Mouse (Mus musculus): ENCODE measurements at regions not wholly inside any gene's neighbourhood (a gene's known extent, or its start where the extent isn't known, plus 50 kb on each side); places are given as distances from the start of the nearest gene placed in this dataset.

DNA sequence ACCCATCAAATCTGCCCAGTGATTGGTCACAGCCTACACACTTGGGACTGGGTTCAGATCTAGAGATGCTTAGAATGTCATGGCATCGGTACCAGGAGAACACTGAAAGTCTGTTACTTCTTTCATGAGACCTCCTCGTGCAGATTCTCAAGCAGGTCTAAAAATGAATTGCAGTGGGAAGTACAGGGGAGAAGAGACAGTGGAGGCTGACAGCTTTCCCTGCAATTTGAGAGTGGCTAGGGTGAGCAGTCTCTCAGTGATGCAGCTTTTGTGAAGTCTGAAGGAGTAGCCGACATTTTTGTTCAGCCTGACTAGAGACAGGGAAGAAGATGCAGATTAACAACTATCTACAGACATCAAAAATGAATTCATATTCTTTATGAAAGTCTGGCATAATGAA lies 112.5 kb downstream of the Fam198b start:
- ATAC-seq (replicated peaks; ENCODE audit: low read depth, poor library complexity, severe bottlenecking): no peak

DNA sequence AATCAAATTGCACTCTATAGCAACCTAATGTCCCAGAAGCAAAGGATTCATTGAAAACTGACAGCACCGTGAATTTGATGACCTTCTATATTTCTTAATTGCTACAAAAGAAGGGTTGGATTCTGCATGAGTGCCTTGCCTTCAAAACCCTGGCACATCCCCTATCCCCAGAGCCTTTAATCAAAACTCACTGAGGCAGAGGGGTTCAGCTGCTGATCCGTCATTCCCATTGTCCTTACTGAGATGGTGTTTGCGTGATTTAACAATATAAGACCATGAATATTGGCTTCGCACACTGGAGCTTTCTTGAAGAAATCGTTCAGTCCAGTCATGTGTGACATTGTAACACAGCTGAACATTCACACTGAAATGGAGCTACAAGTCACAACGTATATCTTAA lies 118.0 kb downstream of the Fam198b start:
- no peak for ATAC-seq (replicated peaks; ENCODE audit: low read depth, poor library complexity, severe bottlenecking)

DNA sequence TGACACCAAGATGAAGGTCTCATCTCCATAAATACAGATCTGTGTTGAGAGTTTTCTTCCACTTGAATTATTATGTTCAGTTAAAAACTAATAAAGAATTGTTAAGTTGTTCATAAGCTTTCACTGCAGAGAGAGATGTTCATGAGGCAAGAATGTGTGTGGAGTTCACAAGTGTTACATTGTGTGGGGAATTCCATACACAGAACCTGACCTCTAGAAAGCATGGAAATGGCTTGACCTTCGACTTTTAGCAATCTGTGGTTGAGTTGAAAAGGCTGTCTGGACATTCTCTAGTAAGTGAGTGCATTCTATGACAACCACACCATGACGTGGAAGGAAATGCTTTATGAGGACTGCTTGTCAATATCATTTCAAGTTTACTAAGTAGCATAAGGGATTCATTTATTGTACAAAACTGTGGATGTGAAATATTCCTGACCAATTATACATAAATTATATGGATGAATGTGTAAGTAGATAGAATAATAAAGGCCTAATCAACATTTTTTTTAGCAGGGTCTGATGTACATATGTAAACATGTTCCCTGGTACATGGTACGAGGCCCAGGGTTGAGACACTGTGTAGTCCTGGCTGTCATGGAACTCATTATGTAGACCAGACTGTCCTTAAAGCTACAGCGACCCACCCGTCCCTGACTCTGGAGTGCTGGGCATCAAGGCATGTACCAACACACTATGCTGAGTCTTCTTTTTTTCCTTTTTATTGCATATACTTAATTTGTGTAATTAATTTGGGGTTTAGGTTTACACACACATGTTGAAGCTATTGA lies 119.2 kb downstream of the Fam198b start:
- ATAC-seq (replicated peaks; ENCODE audit: low read depth, poor library complexity, severe bottlenecking): no peak

DNA sequence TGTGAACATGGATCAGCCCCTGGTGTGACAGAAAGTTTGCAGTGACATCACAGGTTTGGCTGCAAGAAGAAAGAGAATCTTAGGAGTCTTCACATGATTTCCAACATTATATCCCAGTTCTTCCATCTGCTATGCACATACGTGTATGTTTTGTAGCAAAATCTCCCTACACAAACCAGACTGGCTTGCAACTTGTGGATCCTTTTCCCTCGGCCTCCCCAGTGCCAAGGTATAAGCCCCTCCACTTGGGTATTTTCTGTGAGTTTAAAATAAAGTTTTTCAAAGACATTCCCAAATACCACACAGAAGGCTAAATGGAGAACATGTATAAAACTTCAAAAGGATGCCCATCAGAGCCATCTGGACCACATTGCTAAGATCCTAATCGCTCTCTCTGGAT lies 120.2 kb downstream of the Fam198b start:
- no peak for ATAC-seq (replicated peaks; ENCODE audit: low read depth, poor library complexity, severe bottlenecking)

DNA sequence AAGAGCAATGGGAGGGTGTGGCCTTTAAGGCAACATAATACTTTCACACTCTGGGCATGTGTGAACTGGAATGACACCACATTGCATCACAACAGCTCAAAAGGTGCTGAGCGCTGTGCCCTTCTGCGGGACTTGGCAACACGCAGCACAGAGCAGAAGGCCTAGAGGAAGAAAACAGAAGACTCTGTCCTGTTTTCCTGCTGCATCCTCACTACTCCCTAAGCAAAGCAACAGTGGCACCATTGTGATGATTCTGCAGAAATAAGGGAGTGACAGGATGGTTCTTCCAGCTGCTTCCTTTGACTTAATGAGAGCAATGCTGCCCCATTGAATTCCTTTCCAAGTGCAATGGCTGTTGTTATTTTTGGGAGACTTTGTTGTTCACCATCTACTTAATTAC lies 120.6 kb downstream of the Fam198b start:
- no peak for ATAC-seq (replicated peaks; ENCODE audit: low read depth, poor library complexity, severe bottlenecking)

DNA sequence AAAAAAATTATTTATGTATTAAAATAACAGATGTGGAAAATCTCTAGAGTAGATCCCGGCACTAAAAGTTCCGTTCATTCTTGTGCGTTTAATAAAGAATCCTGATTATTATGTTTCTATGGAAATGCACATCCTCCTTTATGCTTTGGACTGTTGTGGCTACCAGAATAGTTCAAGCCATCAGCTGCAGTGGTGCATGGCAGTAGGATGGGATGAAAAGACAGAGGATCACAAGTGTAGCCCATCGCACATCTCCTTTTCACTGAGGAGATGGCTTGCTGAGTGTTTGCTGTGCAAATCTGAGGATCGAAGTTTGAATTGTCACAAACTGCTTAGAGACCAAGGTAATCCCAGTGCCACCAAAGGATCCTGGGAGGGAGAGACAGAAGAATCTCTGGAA lies 121.0 kb downstream of the Fam198b start:
- no peak for ATAC-seq (replicated peaks; ENCODE audit: low read depth, poor library complexity, severe bottlenecking)

DNA sequence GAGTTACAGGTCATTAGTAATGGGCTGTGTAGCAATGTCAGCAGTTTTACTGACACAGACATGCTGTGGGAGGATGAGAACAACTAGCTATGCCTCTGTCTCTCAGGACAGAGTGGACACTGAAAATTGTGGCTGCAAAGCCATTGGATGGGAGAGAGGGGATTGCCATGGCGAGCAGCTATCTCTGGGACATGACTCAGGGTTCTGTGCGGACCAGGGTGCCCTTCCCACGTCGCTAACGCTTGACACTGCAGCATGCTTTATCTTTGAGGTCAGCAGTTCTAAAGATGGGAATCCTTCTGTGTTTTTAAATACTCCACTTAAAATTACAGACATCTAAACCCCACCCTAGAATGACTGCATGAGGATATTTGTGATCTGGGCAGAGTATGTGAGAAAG lies 121.9 kb downstream of the Fam198b start:
- no peak for ATAC-seq (replicated peaks; ENCODE audit: low read depth, poor library complexity, severe bottlenecking)

DNA sequence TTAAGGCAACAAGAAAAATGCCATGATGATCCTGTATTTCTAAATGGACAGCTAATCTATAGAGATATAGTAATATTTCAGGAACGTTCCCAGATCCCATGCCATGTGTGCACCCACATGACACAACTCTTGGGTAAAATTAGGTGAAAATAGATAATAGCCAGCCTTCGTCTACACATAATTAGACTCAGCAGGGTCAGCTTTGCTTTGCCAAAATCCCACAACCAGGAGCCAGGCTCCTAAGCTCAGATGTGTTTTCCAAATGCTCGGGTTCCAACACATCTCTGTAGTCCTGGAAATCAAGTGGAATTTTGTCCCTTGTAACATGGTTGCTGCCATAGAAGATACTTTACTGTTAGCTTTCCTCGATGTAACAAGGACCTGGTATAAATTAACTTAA lies 122.7 kb downstream of the Fam198b start:
- no peak for ATAC-seq (replicated peaks; ENCODE audit: low read depth, poor library complexity, severe bottlenecking)

DNA sequence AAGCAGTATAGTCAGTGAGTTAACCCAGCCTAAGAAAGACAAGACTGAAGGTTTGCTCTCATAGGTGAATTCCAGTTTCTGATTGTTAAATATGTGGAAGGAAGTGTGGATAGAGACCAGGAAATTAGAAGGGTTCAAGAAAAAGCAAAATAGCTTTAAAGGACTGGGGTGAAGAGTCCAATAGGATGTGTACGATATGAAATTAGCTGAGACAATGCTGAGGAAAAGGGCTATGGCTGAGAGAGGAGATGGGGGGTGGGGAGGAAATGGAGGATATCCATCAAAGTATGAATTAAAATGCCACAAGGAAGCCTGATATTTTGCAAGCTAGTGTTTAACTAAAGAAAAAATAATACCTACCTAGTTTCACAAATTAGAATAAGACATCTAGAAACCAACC lies 124.9 kb downstream of the Fam198b start:
- ATAC-seq (replicated peaks; ENCODE audit: low read depth, poor library complexity, severe bottlenecking): no peak

DNA sequence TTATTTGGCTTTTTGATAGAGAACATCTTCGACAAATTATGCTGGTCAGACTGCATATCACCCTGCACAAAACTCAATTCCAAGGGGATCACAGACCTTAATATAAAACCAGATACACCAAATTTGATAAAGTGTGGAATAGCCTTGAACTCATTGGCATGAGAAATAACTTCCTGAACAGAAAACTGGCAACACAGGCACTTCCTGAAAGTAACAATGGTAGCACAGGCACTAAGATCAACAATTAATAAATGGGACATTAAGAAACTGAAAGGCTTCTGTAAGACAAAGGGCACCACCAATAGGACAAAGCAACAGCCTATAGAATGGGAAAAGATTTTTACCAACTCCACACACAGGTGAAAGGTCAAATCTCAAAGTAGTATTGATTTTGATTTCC lies 141.5 kb downstream of the Fam198b start:
- no peak for ATAC-seq (replicated peaks; ENCODE audit: low read depth, poor library complexity, severe bottlenecking)

DNA sequence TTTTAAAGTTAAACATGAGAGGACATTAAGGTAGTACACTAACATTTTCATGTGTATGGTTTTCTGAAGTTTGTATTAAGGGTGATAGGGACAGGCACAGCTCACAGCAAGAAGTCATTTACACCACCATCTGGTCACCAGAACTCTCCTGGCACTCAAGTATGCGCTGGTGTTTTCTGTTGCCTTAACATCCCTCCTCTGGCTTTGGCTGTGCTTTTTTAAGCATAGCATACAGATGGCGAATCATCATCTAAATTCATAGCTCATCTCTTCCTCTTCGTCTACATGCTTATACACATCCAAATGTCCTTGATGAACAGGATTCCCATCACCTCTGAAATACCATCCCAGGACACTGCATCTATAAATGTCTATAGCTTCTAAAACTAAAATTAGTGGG lies 148.7 kb downstream of the Fam198b start:
- no peak for ATAC-seq (replicated peaks; ENCODE audit: low read depth, poor library complexity, severe bottlenecking)

DNA sequence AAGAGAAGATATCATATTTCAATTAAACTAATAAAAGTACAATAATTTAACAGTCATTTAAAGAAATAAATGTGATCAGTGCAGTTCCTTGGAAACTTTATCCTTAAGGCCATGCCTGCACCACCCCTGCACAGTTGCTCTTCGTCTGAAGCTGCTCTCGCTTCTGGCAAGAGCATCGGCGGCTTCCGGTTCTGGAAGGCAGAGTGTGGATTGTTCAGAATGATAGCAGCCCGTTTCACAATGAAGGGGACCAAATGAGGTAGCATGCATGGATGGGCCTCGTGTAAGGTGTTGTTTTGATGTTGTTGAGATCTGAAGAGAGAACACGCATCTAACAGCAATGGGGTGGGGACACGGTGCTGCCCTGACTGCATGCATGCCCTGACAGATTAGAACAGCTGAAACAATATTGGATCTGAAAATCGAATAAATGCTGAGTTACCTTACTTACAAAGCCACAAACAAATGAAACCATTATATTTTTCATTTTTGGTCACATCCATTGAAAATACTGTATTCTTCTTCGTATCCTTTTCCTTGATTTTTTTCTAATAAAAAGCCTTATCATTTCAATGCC lies 154.3 kb downstream of the Fam198b start:
- no peak for ATAC-seq (replicated peaks; ENCODE audit: low read depth, poor library complexity, severe bottlenecking)

DNA sequence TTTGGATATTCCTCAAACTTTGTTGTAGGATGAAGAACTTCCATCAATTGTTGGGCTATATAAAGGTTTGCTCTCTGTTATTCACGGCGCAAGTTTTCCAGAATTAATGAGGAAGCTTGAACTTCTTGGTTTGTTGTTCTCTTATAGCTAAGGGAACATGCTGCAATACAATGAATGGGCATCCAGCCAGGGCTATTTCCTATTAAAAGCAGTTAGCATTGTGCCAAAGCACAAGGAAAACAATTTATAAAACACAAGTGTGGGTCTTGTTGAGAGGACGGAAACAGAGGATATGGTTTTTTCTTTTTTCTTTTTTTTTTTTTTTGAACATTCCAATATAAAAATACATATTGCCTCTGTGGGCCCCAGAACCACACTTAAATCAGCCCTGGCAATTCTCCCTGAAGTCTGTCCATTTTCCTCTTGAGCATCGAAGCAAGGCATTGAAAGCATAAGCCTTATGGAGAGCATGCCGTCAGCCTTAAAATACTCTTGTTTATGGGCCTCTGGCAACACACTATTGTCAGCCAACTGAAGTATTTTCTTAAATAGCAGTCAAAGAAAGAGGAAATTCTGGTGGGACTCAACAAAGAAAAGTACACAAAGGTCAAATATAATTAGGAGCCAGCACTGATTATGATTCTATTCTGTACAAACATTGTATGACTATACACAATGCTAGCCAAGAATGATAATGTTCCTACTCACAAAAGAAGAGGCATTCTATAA lies 158.6 kb downstream of the Fam198b start:
- no peak for ATAC-seq (replicated peaks; ENCODE audit: low read depth, poor library complexity, severe bottlenecking)

DNA sequence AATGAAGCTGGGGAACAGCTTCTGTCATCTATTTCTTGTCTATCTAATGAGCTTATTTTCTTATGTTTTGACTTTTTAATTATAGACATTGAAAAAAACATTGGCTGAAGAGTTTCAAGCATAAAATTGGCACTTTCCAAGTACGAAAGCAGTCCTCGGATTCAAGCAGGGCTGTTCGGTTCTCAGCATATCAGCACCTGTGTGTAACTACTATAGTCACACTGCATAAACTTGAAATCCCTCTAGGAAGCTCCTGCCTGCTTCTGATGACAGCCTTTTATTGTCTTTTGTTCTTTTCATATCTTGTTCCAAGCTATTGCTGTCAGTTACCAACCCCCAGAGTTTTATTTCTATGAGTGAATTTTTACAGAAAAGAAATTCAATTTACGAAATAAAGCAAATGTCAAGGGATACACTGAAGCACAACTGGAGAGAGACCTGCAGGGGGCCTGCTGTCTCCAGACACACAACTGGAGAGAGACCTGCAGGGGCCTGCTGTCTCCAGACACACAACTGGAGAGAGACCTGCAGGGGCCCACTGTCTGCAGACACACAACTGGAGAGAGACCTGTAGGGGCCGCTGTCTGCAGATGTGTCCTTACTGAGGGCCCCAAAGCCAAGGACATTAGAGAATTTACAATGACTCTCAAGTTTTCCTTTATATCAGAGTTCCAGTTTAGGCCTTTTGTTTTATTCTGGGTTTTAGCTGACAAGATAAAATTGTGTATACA lies 165.3 kb downstream of the Fam198b start:
- ATAC-seq (replicated peaks; ENCODE audit: low read depth, poor library complexity, severe bottlenecking): no peak

DNA sequence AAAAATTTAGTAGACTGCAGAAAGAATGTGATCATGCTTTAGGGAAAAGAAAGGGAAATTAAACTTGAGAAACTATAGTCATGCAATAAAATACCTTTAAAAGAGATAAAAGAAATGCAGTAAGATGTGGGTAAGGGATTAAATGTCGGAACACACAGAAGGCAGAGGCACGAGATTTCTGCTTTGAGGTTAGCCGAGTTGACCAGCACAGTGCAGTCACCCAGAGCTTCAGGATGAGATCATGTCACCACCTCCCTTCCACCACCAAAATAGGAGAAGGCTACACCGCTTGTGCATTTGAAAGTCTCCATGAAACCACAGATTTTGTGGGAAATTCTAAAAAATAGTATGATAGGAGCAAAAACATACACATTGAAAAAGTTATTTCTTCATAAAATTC lies 166.6 kb downstream of the Fam198b start:
- ATAC-seq (replicated peaks; ENCODE audit: low read depth, poor library complexity, severe bottlenecking): no peak

DNA sequence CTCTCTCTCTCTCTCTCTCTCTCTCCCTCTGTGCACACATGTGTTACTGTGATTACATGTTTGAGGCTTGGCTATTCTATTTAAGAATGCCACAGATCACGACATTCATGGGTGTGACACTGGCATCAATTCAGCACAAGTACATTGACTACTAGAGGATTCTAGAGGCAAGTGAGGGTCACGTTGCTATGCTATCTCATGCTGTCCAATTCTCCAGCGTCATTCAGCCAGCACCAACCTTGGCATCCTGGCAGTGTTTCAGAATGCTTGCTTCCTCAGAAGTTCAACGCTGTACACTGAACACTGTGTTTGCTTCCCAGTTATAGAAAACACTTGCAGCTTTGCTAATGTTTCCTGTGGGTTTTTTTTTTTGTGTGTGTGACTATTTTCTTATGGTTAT lies 167.6 kb downstream of the Fam198b start:
- peak; percentile 71 for ATAC-seq (replicated peaks; ENCODE audit: low read depth, poor library complexity, severe bottlenecking)

DNA sequence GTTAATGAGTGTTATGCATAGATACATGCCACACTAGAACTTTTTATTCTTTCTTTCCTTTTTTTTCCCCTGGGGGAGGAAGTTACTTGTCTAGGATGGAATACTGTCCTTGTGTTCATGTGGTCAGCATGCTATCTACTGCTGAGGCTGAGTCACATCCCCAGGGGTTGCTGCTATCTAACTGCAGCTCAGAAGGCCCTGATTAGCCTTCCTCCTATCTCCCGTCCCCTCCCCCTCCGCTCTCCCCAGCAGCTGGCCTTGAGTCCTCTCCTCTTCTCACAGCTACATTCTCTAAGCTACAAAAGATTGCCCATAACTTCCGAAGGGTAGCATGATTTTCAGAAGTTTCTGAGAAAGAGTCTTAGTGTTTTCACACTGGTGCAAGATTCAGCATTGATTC lies 168.5 kb downstream of the Fam198b start:
- peak; percentile 57; the same call in 1 of the 2 replicates for ATAC-seq (replicated peaks; ENCODE audit: low read depth, poor library complexity, severe bottlenecking)

DNA sequence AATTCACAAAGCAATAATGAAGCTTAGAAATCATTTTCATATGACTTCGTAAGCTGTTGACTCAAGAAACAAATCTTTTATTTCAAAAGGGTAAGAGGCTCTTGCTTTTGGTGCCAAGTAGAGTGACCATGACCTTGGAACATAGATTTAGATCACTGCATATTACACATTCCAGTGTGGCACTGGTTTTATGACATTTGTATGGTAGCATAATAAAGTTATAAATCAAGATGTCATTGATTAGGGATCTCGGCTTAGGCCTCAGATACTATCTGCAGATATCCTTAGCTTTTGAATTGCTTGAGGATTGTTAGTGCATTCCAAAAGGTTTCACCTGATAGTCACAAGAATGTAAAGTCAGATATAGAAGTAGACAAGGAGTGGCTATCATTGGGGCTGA lies 169.1 kb downstream of the Fam198b start:
- no peak for ATAC-seq (replicated peaks; ENCODE audit: low read depth, poor library complexity, severe bottlenecking)

DNA sequence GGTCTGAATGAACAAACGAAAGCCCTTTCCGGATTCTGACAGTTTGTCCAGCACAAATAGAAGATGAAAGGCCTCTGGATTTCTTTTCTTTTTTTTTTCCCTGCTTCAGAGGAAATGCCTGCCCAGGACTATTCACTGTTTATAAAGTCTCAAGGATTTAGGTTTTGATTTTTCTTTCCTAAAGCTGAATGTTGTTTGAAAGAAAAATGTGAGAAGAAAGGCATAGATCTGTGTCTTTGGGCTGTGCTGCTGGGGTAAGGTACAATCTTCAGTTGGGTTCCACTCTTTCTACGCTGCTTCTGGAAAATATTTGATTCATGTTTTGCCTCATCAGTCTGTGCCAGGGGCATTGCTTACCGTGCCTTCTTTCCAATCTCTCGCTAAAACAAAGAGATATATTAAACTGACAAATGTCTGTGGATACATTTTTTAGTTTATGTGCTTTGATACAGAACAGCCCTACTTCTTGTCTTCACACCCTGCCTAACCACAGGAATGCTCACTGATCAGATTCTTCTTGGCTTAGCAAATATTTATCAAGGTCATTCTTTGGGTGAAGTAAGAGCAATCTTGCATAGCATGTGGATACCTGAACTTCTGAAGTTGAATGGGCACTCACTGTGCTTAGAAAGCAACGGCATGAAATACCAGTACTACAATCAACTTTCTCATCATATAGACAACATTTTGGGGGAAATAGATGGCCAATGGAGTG lies 172.5 kb downstream of the Fam198b start:
- ATAC-seq (replicated peaks; ENCODE audit: low read depth, poor library complexity, severe bottlenecking): no peak

DNA sequence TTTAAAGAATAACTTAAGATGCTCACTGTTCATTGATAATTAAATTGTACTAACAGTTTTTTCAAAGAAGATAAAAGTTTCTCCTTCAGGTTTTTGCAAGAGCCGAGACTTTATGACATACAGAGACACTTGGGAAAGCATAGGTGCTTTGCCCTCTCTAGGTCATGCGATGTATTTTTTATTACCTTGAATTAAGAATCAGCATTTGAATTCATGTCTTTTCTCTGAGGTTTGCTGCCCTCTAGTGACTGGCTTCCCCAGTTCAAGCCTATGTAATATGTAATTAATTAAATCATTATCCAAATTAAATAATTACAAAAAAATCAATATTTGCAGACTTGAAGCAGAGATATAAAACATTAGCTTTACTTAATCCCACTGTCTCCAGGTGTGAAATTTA lies 174.4 kb downstream of the Fam198b start:
- peak; percentile 93 for ATAC-seq (replicated peaks; ENCODE audit: low read depth, poor library complexity, severe bottlenecking)

All from common myeloid progenitor, adult 5-6 weeks (primary cell).